Mouse (Mus musculus): Measurements from ENCODE around the gene Srpr. TPM values are rescaled to one million over a fixed set of nuclear protein-coding genes. Genes with fewer than 3 reads are reported as not detected.

Gene Srpr
- total RNA-seq, 2 experiments from 2014 or later = 91.2 to 100.0 TPM

- intact Hi-C loops (cut with DNase I) = no loop called here
Measured at GRCm38 (mm10) chr9:35239734-35240133, 39.8 kb downstream of the Srpr start.

DNA sequence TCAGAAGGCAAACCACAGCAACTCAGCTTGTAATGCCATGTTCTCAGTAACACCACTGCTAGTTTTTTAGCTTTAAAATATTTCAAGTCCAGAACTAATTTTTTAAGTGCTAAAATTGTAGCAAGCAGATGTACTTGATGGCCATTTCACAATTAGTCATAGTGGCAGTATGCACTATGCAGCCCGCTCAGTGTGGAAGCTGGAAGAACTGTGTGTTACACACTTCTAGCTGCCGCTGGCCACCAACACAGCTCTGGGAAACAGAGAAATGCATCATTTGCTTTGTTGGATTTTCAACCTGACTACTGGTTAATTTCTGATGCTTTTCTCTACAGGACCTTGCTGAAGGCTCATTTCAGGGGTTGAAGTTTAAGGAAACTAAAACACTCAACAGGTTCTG is 47.4 kb downstream of the Srpr start:
- intact Hi-C loops (cut with DNase I) = no loop called here
- DNase-seq = no peak

More at GRCm38 (mm10) chr9:35239734-35240133, 39.8 kb downstream of the Srpr start:
- DNase-seq = no peak

- intact Hi-C loops (cut with DNase I) = no loop called here
Measured at GRCm38 (mm10) chr9:35249476-35249875, 49.5 kb downstream of the Srpr start.

DNA sequence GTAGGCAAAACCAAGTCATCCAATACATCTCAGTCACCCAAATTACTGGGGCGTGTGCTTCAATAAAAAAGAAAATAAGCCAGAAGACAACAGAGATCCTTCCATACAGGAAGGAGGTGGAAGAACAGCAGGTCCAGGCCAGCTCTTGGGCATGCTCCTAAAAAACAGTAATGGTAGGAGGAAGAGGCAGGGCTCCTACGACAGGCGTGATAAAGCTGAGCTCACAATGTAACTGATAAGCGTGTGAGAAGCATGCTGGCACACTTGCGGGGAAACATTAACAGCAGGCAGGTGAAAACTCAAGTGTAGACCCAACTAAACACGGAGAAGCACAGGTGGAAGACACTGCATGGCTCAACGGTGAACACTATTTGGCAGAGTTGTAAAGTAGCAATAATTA is 57.4 kb downstream of the Srpr start:
- intact Hi-C loops (cut with DNase I) = no loop called here
- DNase-seq = no peak

More at GRCm38 (mm10) chr9:35249476-35249875, 49.5 kb downstream of the Srpr start:
- DNase-seq = no peak

DNA sequence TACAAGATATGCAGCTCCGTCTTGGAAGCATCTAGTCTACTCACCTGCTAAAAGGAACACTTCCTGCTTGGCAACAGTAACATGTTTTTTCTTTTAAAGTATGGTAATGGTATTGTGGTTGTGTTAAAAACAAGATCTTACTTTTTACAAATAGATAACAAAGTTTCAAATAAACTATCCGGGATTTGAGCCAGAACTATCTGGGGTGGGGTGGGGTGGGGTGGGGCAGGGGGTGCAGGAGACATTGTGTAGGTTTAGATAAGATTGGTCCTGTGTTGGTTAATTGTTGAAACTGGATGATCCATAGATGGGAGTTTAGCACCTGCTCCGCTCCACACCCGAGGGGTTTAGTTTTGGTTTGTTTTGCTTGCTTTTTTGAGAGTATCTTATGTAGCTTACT is 62.4 kb downstream of the Srpr start:
- intact Hi-C loops (cut with DNase I) = no loop called here
- no peak for DNase-seq

- no peak for DNase-seq
- intact Hi-C loops (cut with DNase I) = no loop called here
Measured at GRCm38 (mm10) chr9:35263431-35263830, 63.5 kb downstream of the Srpr start.

DNA sequence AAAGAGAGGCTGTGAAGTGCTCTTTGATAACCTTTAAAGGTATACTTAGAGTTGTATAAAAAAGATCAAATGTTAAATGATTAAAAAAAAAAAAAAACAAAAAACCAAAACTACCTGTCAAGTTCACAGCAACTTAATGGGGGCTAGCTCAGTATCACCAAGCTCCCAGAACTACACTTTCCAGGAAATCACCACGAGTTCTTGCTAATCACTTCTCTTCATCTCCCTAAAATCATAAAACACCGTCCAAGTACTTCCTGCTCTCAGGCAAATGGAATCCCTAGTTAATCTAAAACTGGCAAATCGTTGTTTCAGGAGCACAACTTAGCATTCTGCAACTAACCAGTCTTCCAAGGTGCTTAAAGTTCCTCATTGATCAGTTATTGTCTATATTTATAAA is 64.5 kb downstream of the Srpr start:
- DNase-seq = no peak
- intact Hi-C loops (cut with DNase I) = no loop called here

- peak; percentile 89 to 91 for DNase-seq
- intact Hi-C loops (cut with DNase I) = loop anchor here (1.0 to 5.0 kb wide), 2 partner anchors 56 to 235 kb away; partner anchors contain the start of gene Foxred1
Measured at GRCm38 (mm10) chr9:35267146-35267975, 67.4 kb downstream of the Srpr start, which contains the start of the genes Fam118b and Rpusd4. Fam118b (minus strand) TSS chr9:35267805. Rpusd4 (plus strand) TSS chr9:35267865.

DNA sequence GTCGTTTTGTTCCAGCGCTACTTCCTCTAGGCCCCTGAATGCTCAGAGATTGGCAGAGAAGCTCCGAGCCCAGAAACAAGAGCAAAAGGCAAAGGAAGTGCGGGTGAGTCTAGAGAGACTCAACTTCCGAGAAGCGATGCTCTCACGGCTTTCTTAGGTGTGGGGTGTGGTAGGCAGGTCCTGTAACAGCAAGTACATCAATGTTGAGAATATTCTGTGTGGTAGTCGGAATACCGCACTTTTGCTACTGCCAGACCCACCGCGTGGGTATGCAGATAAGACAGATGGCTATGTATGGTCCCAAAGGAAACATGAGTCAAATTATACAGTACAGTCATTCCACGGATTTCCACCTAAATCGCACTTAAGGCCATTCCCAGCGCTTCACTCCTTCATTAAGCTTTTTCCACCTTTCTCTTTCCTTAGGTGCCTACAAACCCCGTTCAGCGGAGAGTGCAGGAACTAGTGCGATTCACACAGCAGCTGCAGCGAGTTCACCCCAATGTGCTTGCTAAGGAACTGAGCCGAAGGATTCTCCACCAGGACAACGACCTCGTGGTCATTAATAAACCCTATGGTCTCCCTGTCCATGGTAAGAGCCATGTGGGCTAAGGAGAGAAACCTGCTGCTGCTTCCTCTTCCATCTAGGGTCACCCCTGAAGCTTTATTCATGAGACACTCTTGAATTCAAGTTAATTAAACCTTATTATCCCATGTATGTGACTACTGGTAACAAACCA is 68.2 kb downstream of the Srpr start:
- intact Hi-C loops (cut with DNase I) = loop anchor here (1.0 to 5.0 kb wide), 2 partner anchors 57 to 236 kb away; partner anchors contain the start of gene Foxred1

GRCm38 (mm10) chr9:35277855-35278365 is 77.9 kb downstream of the Srpr start:
- no peak for DNase-seq
- intact Hi-C loops (cut with DNase I) = no loop called here

More for the DNA sequence above, 68.2 kb downstream of the Srpr start:
- DNase-seq = no peak

GRCm38 (mm10) chr9:35278451-35278850 is 78.5 kb downstream of the Srpr start:
- intact Hi-C loops (cut with DNase I) = no loop called here
- DNase-seq = peak in 1 of 2 experiments; percentile 44

DNA sequence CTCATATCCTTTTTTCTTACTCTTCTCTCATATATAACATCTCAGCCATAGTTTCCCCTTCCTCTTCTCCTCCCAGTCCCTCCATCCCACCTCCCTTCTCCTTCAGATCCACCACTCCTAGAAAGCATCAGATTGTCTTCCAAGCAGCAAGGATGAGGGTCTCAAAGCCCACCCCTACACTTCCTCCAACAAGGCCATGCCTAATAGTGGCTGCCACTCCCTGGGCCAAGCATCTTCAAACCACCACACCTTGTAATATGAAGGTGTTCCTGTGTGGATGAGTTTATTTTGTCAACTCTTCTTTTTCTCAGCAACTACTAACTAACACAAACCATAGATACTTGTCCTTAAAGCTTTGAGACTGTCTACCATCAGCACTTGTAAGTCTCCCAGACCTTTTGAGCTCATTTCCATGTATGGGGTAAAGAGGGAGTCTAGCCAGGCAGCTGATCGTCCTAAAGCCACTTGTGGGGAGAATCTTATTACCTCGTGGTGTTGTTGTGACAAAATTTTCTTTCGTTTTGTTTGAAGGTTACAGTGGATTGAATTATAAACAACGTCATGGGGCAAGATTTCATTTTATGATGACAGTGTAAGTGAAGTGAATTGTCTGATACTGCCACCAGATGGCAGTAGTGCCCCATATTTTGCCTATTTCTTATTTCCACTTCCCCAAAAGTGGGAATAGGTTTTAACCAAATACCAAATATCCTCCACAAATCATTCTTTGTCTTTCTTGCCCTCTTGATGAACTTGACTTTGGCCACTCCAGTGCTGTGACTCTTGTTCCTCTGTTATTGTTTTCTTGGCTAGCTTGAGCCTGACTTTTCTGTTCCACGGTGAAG is 82.3 kb downstream of the Srpr start:
- intact Hi-C loops (cut with DNase I) = loop anchor here (1.0 to 5.0 kb wide), 4 partner anchors 140 to 259 kb away; partner anchors contain the start of gene Cdon
- DNase-seq = peak; percentile 64 to 73

GRCm38 (mm10) chr9:35282851-35283200 is 82.9 kb downstream of the Srpr start:
- intact Hi-C loops (cut with DNase I) = loop anchor here (1.0 to 5.0 kb wide), 4 partner anchors 139 to 258 kb away; partner anchors contain the start of gene Cdon
- DNase-seq = no peak

- no peak for DNase-seq
- intact Hi-C loops (cut with DNase I) = loop anchor here (5.0 kb wide), 1 partner anchor 139 kb away; the partner anchor contains the start of gene Cdon
Measured at GRCm38 (mm10) chr9:35283415-35284069, 83.6 kb downstream of the Srpr start.

GRCm38 (mm10) chr9:35284351-35284750 is 84.4 kb downstream of the Srpr start:
- no peak for DNase-seq
- intact Hi-C loops (cut with DNase I) = loop anchor here (5.0 kb wide), 1 partner anchor 138 kb away; the partner anchor contains the start of gene Cdon

- intact Hi-C loops (cut with DNase I) = no loop called here
- no peak for DNase-seq
Measured at GRCm38 (mm10) chr9:35286351-35286750, 86.4 kb downstream of the Srpr start.

GRCm38 (mm10) chr9:35289992-35290391 is 90.0 kb downstream of the Srpr start:
- no peak for DNase-seq

GRCm38 (mm10) chr9:35290417-35290816 is 90.4 kb downstream of the Srpr start:
- DNase-seq = no peak
- intact Hi-C loops (cut with DNase I) = loop anchor here (5.0 kb wide), 1 partner anchor 72 kb away; no protein-coding TSS in a partner anchor

More at GRCm38 (mm10) chr9:35289992-35290391, 90.0 kb downstream of the Srpr start:
- intact Hi-C loops (cut with DNase I) = loop anchor here (5.0 kb wide), 1 partner anchor 72 kb away; no protein-coding TSS in a partner anchor

- peak in 1 of 2 experiments; percentile 19 for DNase-seq
- intact Hi-C loops (cut with DNase I) = loop anchor here (5.0 kb wide), 1 partner anchor 71 kb away; no protein-coding TSS in a partner anchor
Measured at GRCm38 (mm10) chr9:35290916-35291315, 90.9 kb downstream of the Srpr start.
